Mouse (Mus musculus): ENCODE measurements around the gene Ccdc117. TPM values are rescaled to one million over a fixed set of nuclear protein-coding genes. Genes with fewer than 3 reads are reported as not detected.
"Not testable (repeated sequence)": the region's sequence is repeated elsewhere in the genome, so short reads cannot be mapped to it uniquely, and the experiment has no call there.

The Ccdc117 gene
- total RNA-seq, 2 experiments from 2014 or later: 17.1 to 29.4 TPM

DNA sequence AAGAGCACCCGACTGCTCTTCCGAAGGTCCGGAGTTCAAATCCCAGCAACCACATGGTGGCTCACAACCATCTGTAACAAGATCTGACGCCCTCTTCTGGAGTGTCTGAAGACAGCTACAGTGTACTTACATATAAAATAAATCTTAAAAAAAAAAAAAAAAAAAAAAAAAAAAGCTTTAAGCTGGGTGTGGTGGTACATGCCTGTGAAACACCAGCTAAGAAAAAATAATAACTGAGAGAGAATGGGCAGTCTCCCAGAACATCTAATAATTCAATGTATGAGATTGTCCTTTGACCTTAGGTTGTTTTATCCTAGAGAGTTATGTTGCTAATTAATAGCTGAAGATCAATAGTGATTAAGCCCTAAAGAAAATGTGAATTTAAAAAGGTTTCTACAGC lies 4.5 kb downstream of the Ccdc117 start:
- ATAC-seq (replicated peaks; ENCODE audit: poor library complexity): not testable (repeated sequence)

DNA sequence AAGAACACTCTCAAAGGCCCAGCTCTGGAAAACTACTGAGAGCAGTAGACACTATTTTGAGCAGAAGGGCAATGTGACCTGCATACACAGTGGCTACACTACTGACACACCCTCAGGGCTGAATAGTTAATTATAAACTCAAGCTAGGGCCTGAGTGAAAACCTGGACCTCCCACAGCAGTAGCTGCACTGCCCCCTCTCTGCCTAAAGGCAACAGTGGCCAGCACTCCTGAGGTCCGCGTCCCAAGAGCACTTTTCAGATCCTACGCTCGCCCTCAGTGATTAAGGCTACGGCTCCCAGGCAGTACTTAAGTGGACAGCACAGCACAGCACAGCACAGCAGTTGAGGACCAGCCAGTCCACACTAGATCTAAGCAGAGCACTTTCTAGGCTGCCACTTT lies 8.9 kb downstream of the Ccdc117 start:
- no peak for ATAC-seq (replicated peaks; ENCODE audit: poor library complexity)

DNA sequence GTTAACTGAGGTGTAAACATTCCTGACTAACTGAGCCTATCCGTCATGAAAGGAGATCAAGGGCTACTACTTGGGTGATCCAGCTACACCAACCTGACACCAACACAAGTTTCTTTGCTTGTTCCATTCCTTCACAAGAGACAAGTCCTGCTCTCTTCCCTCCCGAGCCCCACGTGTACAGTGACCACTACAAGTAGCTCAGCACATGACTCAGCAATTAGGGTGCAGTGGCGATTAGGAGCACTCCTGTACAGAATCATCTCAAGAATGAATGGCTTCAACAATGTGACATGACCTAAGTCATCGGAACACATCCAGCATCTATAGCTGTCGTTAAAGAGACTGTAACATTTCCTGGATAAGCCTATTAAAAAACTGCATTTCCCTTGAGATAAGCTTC lies 11.3 kb downstream of the Ccdc117 start:
- peak; percentile 43 for ATAC-seq (replicated peaks; ENCODE audit: poor library complexity)

DNA sequence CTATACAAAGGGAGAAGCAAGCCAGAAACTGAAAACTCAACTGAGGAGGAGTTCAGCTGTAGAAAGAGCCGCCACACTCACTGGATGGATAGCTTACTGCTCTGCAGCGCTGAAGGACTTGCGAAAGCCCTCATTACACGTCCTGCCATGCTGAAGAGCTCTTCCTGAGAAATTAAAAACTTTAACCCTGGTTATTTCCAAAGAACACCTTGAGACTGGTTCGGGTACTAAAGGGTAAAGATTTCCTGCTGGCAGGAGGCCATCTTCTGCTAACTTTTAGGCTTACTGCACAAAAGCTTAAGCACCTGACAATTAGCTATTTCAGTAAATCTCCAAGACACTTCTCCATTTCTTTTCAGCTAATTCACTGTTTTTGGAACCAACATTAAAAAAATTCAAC lies 11.8 kb downstream of the Ccdc117 start:
- peak; percentile 13; the same call in 1 of the 2 replicates for ATAC-seq (replicated peaks; ENCODE audit: poor library complexity)

DNA sequence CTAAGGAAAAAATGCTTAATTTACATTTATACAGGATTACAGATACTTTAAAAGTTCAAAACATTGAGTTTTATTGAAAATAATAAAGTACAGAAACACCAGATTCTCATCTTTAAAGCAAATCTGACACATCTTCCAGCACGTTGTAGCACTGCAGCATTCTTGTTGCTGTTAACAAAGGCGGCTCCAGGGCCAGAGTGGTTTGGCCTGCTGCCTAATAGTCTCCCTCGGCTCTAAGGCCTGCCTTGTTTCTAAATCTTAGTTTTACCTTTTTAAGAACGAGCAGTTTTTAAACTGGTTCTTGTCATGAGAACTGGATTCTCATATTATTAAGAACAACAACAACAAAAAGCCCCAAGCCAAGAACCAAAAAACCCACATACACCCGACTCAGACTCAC lies 13.1 kb downstream of the Ccdc117 start:
- no peak for ATAC-seq (replicated peaks; ENCODE audit: poor library complexity)

DNA sequence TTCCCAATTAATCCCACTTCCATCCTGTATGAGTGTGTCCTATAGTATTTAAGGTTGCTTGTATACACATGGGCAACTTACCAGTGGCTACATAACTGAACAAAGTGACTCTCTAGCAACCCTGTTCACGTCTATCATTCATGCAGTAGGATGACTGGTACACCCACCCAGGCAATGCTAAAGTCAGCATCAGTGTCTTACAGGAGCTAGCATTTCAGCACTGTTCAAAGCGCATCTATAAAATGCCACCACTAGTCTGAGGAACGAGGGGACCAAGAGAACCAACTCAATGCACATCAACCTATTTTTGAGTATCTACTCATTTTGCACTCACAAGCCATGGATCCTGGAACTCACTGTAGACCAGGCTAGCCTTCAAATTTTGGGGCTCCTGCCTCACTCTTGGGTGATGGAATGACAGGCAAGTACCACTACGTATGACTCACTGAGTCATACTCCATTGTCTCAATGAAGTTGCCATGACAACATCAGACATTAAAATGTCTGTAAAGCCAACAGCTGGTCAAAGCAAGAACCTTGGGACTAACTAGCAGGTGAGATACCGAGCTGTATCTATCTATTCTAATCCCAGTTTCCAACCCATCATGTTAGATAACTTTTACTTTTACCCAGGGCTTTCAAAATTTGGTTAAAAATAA lies 14.0 kb downstream of the Ccdc117 start:
- no peak; the same call in 1 of the 2 replicates for ATAC-seq (replicated peaks; ENCODE audit: poor library complexity)

DNA sequence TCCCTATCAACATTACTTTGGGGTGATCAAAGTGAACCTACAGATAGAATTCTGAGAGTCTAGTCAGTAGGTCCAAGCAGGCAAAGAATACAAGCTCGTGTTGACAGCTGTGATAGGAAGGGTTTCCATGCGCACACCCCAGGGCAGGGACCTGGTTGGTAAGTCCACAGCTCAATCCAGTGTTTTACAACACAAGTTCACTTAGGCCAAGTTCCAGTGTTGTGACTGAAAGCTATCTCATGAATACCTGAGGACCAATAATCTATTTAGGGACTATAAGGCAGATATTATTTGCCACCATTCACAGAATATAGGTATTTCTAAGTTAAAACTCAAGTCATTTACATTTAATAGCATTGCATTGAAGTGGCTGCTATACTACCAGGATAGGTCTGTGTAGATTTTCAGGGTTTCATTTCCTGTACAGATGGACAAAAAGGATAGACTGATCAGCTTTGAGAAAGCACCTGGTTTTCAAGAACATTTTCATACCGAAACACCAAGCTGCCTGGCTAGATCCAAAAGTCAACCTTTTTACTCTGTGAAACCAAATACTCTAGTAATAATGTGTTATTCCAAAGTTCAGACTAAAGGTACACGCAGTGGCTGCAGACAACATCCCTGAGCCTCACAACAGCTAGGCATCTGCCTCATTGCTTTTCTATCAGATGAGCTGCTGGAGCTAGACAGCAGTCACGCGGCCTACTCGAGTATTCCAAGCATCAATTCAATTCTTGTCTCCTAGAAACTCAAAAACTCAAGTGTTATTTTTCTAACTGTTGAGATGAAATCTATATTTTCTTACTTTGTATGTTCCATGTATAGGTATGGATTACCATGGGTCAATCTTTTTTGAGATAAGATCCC lies 15.2 kb downstream of the Ccdc117 start:
- ATAC-seq (replicated peaks; ENCODE audit: poor library complexity): no peak

DNA sequence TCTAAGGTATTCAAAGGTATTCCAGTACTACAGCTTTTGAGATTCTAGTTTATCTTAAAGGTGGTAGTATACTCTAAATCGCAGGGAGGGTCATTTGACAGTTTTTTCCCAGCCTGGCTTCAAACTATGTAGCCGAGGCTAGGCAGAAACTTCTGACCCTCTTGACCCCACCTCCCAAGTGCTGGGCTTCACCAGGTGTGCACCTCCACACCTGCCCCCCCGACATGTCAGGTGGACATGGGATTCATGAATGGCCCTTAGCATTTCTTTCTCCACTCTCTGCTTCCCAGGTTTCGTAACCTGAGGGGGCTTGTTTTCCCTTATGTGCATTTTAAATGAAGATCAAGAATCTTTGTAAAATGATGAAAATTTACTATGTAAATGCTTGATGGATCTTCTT lies 16.6 kb downstream of the Ccdc117 start:
- no peak for ATAC-seq (replicated peaks; ENCODE audit: poor library complexity)

DNA sequence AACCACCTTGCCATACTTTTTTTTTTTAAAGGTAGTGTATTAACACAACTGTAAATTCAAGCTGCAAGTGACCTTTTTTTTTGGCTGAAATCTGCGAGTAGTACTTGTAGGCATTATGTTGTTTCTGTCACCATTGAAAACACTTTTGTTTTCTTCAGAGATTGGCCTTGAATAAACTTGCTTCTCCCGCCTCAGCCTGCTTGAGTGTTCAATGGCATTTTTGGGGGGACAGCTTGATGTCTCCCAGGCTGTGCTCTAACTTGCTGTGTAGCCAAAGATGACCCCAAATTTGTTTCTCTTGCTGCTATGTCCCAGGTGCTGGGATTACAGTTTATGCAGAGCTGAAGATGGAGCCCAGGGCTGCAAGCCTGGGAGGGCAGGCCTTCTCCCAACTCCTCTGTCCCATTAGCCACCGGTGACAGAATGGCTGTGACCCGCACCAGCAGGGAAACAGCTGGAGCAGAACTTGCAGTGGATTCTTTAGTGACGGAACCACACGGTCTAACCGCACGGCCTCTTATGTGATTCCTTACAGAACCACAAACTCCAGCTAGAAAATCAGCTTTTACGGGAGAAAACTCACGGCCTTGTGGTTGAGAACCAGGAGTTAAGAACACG lies 19.1 kb downstream of the Ccdc117 start:
- ATAC-seq (replicated peaks; ENCODE audit: poor library complexity): no peak

DNA sequence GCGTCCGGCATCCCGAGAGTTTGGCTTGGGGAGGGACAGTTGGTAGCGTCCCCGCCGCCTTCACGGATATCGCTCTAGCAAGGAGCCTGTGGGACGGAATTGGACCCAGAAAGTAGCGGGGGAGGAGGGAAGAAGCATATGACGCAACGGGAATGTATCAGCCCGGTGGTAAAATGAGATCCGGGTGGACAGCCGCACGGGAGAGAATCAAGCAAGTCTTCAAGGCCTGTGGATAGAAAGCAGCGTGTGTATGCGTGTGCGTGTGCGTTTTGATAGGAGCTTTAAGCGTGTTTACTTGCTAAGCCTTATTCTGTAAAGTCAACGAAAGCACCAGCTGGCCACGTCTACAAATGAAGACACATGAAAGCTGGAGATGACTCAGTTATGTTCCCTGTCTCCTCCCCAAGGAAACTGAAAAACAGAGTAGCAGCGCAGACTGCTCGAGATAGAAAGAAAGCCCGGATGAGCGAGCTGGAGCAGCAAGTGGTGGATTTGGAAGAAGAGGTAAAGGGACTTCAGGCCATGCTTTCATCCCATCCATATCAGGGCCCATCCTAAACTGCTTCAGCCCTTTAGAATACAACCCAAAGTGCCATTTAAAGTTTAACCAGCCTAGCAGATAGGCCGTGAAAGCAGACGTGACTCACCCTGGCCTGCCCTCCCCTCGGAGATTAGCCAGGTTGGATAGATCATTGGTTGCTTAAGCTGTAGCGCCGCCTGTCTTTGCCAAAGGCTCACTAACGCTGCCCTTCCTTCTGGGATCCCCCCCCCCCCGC lies 20.3 kb downstream of the Ccdc117 start:
- ATAC-seq (replicated peaks; ENCODE audit: poor library complexity): peak; percentile 76

DNA sequence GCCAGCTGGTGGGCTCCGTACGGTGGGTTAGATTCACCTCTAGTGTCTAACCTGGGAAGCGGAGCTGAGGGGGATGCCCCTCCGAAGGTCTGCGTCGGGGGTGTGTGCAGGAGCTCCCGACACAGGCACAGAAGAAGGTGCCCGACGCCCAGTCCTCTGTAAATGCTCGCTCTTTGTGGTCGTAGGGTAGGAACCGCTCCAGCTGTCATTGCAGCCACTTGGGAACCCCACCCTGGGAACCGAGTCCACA lies 20.8 kb downstream of the Ccdc117 start:
- ATAC-seq (replicated peaks; ENCODE audit: poor library complexity): no peak; the same call in 1 of the 2 replicates

DNA sequence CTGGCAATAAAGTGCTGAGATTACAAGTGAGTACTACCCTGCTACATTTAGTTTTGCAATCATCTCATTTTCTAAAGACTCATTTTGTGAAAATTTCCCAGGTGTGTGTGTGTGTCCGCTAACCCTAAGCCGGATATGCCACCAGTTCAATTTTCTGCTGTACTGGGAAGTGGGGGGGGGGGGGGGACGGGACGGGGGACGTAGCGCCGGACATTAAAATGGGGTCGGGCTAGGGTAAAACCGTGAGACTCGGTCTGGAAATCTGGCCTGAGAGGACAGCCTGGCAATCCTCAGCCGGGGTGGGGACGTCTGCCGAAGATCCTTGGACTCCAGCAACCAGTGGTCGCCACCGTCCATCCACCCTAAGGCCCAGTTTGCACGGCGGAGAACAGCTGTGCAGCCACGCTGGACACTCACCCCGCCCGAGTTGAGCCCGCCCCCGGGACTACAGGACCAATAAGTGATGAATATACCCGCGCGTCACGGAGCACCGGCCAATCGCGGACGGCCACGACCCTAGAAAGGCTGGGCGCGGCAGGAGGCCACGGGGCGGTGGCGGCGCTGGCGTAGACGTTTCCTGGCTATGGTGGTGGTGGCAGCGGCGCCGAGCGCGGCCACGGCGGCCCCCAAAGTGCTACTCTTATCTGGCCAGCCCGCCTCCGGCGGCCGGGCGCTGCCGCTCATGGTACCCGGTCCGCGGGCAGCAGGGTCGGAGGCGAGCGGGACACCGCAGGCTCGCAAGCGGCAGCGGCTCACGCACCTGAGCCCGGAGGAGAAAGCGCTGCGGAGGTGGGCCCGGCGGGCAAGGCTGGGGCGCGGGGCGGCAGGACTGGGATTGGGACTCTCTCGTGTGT lies 21.3 kb downstream of the Ccdc117 start, which contains the start of gene Xbp1:
Gene Xbp1 (plus strand): TSS at position 248 of the 854 bp plus-strand sequence.
- ATAC-seq (replicated peaks; ENCODE audit: poor library complexity): peak; percentile 87

DNA sequence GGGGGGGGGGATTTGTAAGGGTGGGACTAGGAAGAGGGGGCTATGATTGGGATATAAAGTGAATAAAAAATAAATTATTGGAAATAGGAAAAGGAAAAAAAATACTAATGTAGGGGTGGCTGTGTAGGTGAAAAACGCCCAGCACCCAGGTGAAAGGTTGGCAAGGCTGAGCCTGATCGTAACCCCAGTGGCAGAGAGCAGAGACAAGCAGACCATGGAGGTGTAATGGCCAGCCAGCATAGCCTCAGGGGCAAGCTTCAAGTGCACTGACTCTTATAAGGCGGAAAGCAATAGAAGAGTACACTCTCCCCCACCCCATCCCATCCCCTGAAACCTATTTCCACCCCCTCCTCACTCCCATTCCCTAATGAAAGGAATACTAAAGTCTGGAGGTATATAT lies 22.3 kb downstream of the Ccdc117 start:
- no peak for ATAC-seq (replicated peaks; ENCODE audit: poor library complexity)

DNA sequence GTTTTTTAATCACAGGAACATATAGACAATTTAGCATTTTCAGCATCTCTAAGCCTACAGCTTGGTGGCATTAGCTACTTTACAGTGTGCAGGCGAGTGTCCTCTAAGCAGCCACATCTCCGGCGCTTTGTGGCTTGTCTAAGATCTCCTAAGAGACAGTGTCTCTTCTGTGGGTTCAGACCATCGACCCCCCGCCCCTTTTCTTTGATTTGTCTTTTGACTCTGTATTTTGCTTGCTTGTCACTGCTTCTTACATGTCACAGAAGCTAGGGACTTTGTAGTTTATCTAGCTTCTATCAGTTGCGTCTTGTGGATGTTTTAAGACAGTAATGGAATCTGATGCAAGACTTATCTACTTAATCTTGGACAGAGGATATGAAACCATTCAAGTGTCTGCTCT lies 24.6 kb downstream of the Ccdc117 start:
- no peak for ATAC-seq (replicated peaks; ENCODE audit: poor library complexity)

DNA sequence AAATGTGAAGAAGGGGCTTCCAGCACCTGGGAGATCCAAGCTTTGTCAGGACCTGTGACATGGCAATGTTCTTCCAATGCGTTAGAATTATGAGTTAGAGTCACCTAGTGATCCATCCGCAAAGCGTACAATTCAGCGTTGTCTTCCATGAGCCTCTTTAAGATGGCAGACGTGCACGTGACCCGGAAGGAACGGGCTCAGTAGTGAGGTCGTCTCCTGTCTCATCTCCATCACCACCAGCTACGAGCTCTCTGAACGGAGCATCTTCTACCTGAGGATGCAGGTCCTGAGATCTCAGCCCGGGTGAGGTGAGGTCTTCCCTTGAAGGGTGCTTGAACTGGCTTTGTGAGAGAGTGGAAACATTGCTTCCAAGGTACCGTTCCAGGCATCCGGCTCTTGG lies 25.4 kb downstream of the Ccdc117 start:
- ATAC-seq (replicated peaks; ENCODE audit: poor library complexity): no peak

DNA sequence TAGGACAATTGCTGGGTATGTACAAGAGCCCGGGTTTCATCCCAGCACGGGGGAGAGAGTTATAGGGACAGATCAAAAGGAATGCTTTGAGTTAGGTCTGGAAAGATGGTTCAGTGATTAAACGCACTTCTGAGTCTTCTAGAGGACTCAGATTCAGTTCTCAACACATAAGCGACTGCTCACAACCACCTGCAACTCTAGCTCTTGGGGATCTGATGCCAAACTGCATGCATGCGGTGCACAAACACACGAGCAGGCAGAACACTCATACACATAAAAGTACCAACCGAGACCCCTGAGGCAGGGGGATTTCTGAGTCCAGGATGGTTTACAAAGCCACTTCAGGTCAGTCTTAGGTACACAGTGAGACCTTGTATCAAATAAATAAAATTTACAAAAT lies 25.8 kb downstream of the Ccdc117 start:
- ATAC-seq (replicated peaks; ENCODE audit: poor library complexity): no peak

DNA sequence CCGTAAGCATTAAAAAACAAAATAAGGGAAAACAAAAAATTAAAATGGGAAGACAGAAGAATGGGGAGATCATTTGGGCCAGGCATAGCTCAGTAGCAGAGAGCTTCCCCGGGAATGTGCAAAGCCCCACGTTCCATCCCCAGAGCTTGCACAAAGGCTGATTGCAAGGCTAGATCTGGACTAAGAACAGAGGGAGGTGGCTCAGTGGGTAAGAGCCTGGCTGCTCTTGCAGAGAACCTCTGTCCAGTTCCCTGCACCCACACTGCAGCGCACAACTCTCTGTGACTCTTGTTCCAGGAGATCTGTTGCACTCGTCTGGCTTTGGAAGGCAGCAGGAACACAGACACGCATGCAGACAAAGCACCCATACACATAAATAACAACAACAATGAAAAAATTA lies 26.3 kb downstream of the Ccdc117 start:
- no peak for ATAC-seq (replicated peaks; ENCODE audit: poor library complexity)

DNA sequence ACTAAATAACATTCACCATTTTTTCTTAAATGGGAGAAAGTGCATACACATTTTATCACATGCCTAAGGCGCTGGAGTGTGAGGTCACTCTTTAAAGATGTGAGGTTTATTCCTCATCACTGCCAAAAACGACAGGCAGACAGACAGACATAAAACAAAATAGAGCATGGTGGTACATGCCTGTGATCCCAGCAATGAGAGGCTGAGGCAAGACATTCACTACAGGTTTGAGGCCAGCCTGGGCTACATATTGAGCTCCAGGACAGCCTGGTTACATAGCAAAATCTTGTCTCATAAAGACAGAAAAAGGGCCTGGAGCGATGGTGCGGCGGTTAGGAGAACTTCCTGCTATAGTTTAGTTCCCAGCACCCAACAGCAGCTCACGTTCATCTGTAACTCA lies 26.8 kb downstream of the Ccdc117 start:
- ATAC-seq (replicated peaks; ENCODE audit: poor library complexity): no peak

DNA sequence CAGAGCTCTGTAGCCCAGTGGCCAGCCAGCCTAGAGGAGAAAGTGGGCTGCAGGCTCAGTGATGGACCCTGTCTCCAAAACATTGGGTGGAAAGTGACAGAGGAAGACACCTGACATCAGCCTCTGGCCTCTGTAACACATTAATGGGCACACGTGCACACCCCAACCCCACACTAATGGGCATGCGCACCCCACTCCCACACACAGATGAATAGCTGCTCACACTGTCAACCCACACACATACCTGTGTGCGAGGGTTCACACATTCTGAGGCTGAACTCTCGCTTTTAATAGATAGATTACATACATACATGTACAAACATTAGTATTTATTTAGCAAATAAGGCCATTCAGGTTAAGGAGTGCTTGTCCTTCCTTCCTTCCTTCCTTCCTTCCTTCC lies 27.9 kb downstream of the Ccdc117 start:
- ATAC-seq (replicated peaks; ENCODE audit: poor library complexity): no peak

DNA sequence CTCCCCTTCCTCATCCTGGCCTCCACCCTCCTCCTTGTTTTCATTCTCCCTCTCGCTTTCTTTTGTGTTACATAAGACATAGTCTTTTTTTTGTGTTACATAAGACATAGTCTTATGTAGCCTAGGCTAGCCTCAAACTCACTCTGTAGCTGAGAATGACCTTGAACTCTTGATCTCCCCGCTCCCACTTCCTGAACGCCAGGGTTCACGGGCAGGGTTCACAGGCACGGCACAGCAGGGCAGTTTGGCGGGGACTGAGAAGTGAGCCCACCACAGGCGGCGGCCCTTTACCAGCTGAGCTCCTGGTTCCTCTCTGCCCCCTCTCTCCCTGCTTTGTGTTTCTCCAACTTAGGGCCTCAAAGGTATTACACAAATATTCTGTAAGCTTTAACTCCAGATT lies 29.0 kb downstream of the Ccdc117 start:
- ATAC-seq (replicated peaks; ENCODE audit: poor library complexity): no peak

Data from megakaryocyte progenitor cell, adult 5-6 weeks (primary cell).